Mouse (Mus musculus): ENCODE results near the gene Uevld. TPM values are rescaled to one million over a fixed set of nuclear protein-coding genes. Genes with fewer than 3 reads are reported as not detected.

Gene Uevld
- polyA plus RNA-seq (2012; ENCODE audit: insufficient read depth, insufficient read length, low replicate concordance, missing spikeins), result not detected in 2 replicates

GRCm38 (mm10) chr7:46957831-46958691, at the start of gene Uevld:
Gene Uevld, minus strand, starts transcription at chr7:46958527.
- 1% methylated on average over 51 of the region's 51 CpGs for WGBS
- H3K4me1 ChIP-seq (ENCODE audit: control insufficient read depth, insufficient read depth, low read length), result peaks cover 4% of the 10 kb centered on the region; the same call in 1 of the 2 replicates
- TF ChIP-seq POLR2A (IDR thresholded peaks at IDR 0.05; ENCODE audit: insufficient read depth, low read depth, low read length) (no peak), CTCF (IDR thresholded peaks at IDR 0.05; ENCODE audit: insufficient read depth, low read depth, low read length) (no peak)
- H3K27ac ChIP-seq (ENCODE audit: insufficient read depth, low read depth, low read length), result no peak within 1 kb of the TSS
- H3K4me3 ChIP-seq (ENCODE audit: insufficient read depth, low read depth, low read length), result peak within 1 kb of the TSS; percentile 52

- 0 out of 2 replicates have a peak, but pooled peaks have one; percentile 15 for TF ChIP-seq CTCF (IDR thresholded peaks at IDR 0.05; ENCODE audit: insufficient read depth, low read depth, low read length)
- no peak for TF ChIP-seq POLR2A (IDR thresholded peaks at IDR 0.05; ENCODE audit: insufficient read depth, low read depth, low read length)
- peak overlapping the region; percentile 89 for H3K4me3 ChIP-seq (ENCODE audit: insufficient read depth, low read depth, low read length)
- H3K4me1 ChIP-seq (ENCODE audit: control insufficient read depth, insufficient read depth, low read length), result peaks cover 5% of the 10 kb centered on the region
- peak overlapping the region; percentile 80 for H3K27ac ChIP-seq (ENCODE audit: insufficient read depth, low read depth, low read length)
- WGBS, result under 1% methylated on average over 25 of the region's 25 CpGs
Observed at GRCm38 (mm10) chr7:47007818-47008167, 49.5 kb upstream of the Uevld start.

DNA sequence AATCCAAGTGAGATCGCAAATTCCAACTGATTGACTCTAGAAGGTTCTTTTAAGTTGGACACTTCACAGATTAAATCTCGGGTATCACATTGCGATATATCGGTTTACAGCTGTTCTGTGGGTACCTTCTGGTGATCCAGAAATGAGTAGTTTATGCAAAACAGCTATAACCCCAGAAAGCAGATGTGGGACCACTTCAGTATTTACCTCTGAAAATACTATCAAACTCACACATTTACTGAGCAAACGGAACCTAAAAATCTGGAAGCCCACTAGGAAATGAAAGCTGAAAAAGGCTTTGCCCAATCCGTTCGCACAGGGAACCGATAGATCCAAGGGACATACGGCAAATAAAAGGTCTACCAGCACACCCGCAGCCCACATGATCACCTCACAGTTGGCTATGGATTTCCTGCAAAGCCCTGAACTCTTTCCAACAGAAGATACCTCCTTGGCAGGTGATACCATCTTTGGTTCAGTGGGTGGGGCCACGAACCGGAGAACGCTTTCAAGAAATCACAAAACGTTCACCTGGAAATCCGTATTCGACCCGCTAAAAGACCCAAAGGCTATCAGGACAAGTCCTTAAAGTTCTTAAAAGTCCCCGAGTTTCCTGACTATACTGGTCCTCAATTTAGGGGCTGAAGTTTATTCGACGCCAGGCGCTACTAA, 48.9 kb upstream of the Uevld start:
- 10% methylated on average over 21 of the region's 21 CpGs for WGBS
- TF ChIP-seq CTCF (IDR thresholded peaks at IDR 0.05; ENCODE audit: insufficient read depth, low read depth, low read length) (no peak), POLR2A (IDR thresholded peaks at IDR 0.05; ENCODE audit: insufficient read depth, low read depth, low read length) (no peak)
- H3K4me1 ChIP-seq (ENCODE audit: control insufficient read depth, insufficient read depth, low read length), result peaks cover 5% of the 10 kb centered on the region
- peak overlapping the region; percentile 80; the same call in 1 of the 2 replicates for H3K27ac ChIP-seq (ENCODE audit: insufficient read depth, low read depth, low read length)
- H3K4me3 ChIP-seq (ENCODE audit: insufficient read depth, low read depth, low read length), result peak overlapping the region; percentile 89

GRCm38 (mm10) chr7:47003411-47004115, 45.2 kb upstream of the Uevld start:
- WGBS, result 23% methylated on average over 3 of the region's 3 CpGs
- Histone ChIP-seq H3K4me3 (ENCODE audit: insufficient read depth, low read depth, low read length) (no peak overlapping the region), H3K27ac (ENCODE audit: insufficient read depth, low read depth, low read length) (peak overlapping the region; percentile 33; the same call in 1 of the 2 replicates), H3K4me1 (ENCODE audit: control insufficient read depth, insufficient read depth, low read length) (peaks cover 9% of the 10 kb centered on the region)
- no peak for TF ChIP-seq POLR2A (IDR thresholded peaks at IDR 0.05; ENCODE audit: insufficient read depth, low read depth, low read length)
- TF ChIP-seq CTCF (IDR thresholded peaks at IDR 0.05; ENCODE audit: insufficient read depth, low read depth, low read length), result no peak

GRCm38 (mm10) chr7:47001900-47002275, 43.6 kb upstream of the Uevld start:
- Histone ChIP-seq H3K27ac (ENCODE audit: insufficient read depth, low read depth, low read length) (peak overlapping the region; percentile 40; the same call in 1 of the 2 replicates), H3K4me3 (ENCODE audit: insufficient read depth, low read depth, low read length) (no peak overlapping the region), H3K4me1 (ENCODE audit: control insufficient read depth, insufficient read depth, low read length) (peaks cover 13% of the 10 kb centered on the region)
- WGBS, result 56% methylated on average over 4 of the region's 4 CpGs
- TF ChIP-seq POLR2A (IDR thresholded peaks at IDR 0.05; ENCODE audit: insufficient read depth, low read depth, low read length) (no peak), CTCF (IDR thresholded peaks at IDR 0.05; ENCODE audit: insufficient read depth, low read depth, low read length) (no peak)

- whole genome bisulfite sequencing, result 45% methylated on average over 5 of the region's 5 CpGs
- TF ChIP-seq POLR2A (IDR thresholded peaks at IDR 0.05; ENCODE audit: insufficient read depth, low read depth, low read length) (no peak), CTCF (IDR thresholded peaks at IDR 0.05; ENCODE audit: insufficient read depth, low read depth, low read length) (no peak)
- Histone ChIP-seq H3K27ac (ENCODE audit: insufficient read depth, low read depth, low read length) (0 out of 2 replicates have a peak overlapping the region, but pooled peaks have one; percentile 13), H3K4me3 (ENCODE audit: insufficient read depth, low read depth, low read length) (no peak overlapping the region), H3K4me1 (ENCODE audit: control insufficient read depth, insufficient read depth, low read length) (peaks cover 13% of the 10 kb centered on the region)
Observed at GRCm38 (mm10) chr7:47001125-47001899, 43.0 kb upstream of the Uevld start.

- H3K27ac ChIP-seq (ENCODE audit: insufficient read depth, low read depth, low read length), result peak overlapping the region; percentile 71
- WGBS, result 15% methylated on average over 3 of the region's 3 CpGs
- TF ChIP-seq POLR2A (IDR thresholded peaks at IDR 0.05; ENCODE audit: insufficient read depth, low read depth, low read length), result no peak
- no peak for TF ChIP-seq CTCF (IDR thresholded peaks at IDR 0.05; ENCODE audit: insufficient read depth, low read depth, low read length)
- H3K4me3 ChIP-seq (ENCODE audit: insufficient read depth, low read depth, low read length), result no peak overlapping the region
- peaks cover 13% of the 10 kb centered on the region for H3K4me1 ChIP-seq (ENCODE audit: control insufficient read depth, insufficient read depth, low read length)
Observed at GRCm38 (mm10) chr7:47000644-47000983, 42.3 kb upstream of the Uevld start.

DNA sequence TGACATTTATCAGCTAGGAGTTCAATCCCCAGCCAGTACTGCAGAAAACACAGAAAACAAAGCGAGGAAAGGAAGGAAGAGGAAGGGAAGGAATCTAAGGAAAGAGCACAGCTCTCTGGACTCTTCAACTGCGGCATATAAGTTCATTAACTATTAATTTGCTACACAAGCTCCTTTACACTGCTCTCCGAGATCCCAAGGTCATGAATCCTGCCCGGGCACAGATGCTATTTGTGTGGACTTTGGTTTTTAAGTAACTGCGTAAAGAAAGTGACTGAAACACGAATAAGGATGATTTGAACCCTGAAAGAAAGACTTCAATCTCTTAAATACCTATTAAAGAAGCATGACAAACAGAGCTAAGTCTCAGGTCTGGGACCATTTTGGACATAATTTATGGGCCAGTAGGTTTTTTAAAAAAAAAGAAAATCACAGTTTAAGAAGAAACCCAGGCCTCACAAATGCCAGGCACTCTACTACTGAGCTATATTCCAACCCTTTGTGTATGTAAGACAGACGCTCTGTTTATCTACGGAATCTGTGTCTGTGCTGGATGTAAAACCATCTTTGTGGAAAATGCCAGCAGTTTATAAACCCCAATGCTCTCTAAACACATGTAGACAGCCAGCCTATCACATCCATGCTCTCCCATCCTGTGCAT, 41.8 kb upstream of the Uevld start:
- Histone ChIP-seq H3K27ac (ENCODE audit: insufficient read depth, low read depth, low read length) (peak overlapping the region; percentile 75), H3K4me3 (ENCODE audit: insufficient read depth, low read depth, low read length) (no peak overlapping the region), H3K4me1 (ENCODE audit: control insufficient read depth, insufficient read depth, low read length) (peaks cover 13% of the 10 kb centered on the region)
- 61% methylated on average over 8 of the region's 8 CpGs for WGBS
- no peak for TF ChIP-seq POLR2A (IDR thresholded peaks at IDR 0.05; ENCODE audit: insufficient read depth, low read depth, low read length)
- TF ChIP-seq CTCF (IDR thresholded peaks at IDR 0.05; ENCODE audit: insufficient read depth, low read depth, low read length), result no peak

Measured in olfactory bulb, adult 2 months (tissue).